Mouse (Mus musculus) bone marrow, adult 2 months (tissue): ENCODE results near the gene Fam102a.

Source experiments
- CTCF ChIP-seq: fragments of 200-500 bp; IDR thresholded peaks from 2 replicates; pipeline ENCODE4 v1.5.1; 2011; ENCODE audit warnings: low read length, control low read depth; ENCODE audit not compliant: control insufficient read depth, insufficient read depth
- POLR2A ChIP-seq: fragments of 200-500 bp; IDR thresholded peaks from 2 replicates; pipeline ENCODE4 v1.6.1; 2011; ENCODE audit warnings: low read depth, mild to moderate bottlenecking, control low read depth, low read length, borderline replicate concordance; ENCODE audit not compliant: control insufficient read depth

DNA sequence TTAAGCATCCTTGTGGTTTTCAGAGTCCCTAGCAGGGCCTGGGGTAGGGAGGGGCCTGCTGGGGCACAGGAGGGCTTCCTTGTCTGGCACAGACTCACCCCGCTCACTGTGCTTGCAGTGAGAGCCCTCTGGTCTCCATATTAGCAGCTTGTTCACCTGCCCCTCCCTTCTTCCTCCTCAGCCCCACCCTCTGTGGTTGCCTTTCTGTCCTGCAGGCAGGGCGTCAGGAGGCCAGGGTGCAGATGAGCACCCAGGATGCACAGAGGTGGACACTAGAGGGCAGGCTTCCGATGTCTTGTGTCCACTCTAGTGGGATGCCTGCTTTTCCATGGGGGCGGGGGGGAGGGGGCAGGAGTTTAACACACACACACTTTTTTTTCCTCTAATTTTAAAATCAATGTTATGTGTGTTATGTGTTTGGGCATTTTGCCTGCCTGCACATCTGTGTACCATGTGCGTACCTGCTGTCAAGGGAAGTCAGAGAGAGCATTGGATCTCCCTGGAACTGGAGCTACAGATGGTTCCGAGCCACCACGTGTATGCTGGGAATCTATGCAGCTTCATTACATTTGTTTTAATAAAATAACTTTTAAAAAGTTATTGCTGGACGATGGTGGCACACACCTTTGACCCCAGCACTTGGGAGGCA, 66.4 kb downstream of the Fam102a start:
- TF ChIP-seq CTCF: peak; percentile 76
- no peak for TF ChIP-seq POLR2A
